Mouse (Mus musculus): ENCODE results near the gene Mtor. TPM values are rescaled to one million over a fixed set of nuclear protein-coding genes. Genes with fewer than 3 reads are reported as not detected.
A peak's percentile ranks its signal among the peaks of the same experiment; 100 is the strongest.

Mtor gene
- total RNA-seq, 2 experiments from 2014 or later: 80.2 to 80.7 TPM

DNA sequence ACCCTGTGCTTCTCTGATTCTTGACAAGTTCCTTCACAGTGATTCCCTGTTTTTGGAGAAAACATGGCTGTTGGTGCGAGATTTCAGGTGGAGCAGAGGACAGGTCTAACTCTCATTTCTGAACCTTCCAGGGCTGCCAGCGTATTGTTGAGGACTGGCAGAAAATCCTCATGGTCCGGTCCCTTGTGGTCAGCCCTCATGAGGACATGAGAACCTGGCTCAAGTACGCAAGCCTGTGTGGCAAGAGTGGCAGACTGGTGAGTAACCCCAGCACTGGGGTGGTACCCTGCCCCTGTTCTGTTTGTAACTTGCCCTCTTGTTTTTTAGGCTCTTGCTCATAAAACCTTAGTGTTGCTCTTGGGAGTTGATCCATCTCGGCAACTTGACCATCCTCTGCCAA lies 81.9 kb downstream of the Mtor start:
- no peak for DNase-seq (ENCODE audit: low spot score in 2 of 2)

- DNase-seq (ENCODE audit: low spot score in 2 of 2): no peak
Observed at GRCm38 (mm10) chr4:148530778-148531177, 82.4 kb downstream of the Mtor start.

DNA sequence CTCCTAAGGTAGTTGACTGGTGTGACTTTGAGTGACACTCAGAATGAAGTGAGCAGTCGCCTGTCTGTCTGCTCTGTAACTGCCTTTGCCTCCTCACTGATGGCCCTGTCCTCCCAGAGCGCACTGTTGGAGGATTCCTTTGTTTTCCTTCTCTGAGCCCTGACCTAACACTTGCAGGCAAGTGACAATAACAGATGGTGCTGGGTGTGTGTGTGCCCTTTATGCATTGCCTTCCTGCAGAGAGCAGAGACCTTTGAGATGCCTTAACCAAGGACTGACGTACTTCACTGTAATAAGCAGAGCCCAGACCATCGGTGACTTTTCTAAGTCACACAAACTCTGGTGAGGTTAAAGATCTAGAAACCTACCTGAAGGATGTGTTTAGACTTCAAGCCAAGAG lies 82.9 kb downstream of the Mtor start:
- no peak for DNase-seq (ENCODE audit: low spot score in 2 of 2)

DNA sequence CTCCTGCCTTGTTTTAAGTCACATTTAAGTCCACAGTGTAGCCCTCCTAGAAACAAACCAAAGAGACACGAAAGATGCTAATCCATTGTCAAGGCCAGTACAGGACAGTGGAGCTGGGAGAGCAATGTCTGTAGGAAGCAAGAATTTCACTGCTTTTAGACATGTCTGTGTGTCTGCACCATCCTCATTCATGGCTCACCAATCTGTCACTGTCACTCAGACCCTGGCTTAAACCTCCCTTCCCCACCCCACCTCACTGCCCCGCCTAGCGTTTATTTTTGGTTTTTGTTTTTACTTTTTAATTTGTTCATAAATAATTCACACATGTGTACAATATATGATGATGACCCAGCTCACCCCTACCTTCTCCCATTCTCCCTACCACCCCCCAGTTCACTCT lies 84.1 kb downstream of the Mtor start:
- DNase-seq (ENCODE audit: low spot score in 2 of 2): no peak

- DNase-seq (ENCODE audit: low spot score in 2 of 2): peak; percentile 44 to 52
Observed at GRCm38 (mm10) chr4:148533613-148534328, 85.4 kb downstream of the Mtor start.

GRCm38 (mm10) chr4:148535876-148536275 lies 87.5 kb downstream of the Mtor start:
- DNase-seq (ENCODE audit: low spot score in 2 of 2): no peak

DNA sequence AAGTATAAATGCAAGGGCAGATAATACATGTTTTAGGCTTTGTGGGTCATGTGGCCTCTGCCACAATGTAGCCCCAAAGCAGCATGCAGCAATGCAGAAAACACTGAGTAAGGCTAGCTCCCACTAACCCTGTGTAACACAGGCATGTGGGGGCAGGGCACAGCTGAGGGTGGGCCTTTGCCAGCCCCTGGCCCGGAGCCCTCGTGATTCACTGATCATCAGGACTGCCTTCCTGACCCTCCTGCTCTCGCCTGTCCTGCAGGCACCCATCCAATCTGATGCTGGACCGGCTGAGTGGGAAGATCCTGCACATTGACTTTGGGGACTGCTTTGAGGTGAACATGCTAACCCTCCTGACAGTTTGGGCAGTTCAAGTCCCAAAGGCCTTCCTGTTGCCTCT lies 100.7 kb downstream of the Mtor start:
- DNase-seq (ENCODE audit: low spot score in 2 of 2): no peak

DNA sequence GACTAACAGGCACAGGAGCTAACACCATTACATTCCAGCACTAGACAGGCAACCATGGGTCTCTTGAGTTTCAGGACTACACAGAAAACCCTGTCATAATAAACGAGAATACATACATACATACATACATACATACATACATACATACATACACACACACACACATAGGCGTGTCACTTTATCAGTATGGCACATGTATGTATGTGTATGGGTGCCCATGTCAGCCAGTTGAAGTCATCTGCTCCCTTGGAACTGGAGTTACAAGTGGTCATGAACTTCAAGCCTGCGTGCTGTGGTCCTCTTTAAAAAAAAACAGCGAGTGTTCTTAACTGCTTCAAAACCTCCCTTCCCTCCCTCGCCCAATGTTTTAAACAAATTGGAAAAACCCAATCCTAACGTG lies 109.4 kb downstream of the Mtor start:
- no peak for DNase-seq (ENCODE audit: low spot score in 2 of 2)

DNA sequence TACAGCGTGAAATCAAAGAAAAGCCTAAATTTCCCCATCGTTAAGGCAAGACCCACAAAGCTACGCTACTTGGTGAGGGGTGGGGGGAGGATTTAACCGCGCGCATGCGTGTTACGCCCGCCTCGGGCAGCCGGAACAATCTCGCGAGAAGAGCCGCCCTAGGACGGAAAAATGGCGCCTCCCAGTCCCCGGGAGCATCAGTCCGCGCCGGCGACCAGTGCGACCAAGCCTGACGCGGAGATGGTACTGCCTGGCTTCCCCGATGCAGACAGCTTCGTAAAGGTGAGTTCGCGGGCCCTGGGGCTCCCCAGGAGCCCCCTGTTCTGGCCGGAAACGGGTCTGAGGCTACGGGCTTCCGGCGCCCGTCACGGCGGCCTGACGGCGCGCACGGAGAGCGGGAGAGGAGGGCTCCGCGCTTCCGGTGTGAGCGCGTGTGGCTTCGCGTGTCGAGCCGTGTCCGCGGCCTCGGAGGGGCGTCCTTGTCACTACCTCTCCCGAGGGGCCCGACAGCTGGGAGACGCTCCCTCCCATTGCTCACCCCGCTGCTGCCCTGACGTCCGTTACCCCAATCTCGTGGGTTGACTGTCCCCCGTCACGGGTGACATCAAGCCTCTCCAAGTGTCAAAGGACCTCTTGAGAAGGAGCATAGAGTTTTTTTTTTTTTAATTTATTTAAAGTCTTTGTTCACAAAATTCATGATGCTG lies 110.0 kb downstream of the Mtor start, which contains the start of gene Exosc10:
Gene Exosc10, plus strand, starts transcription at position 133 of the 704 bp plus-strand sequence.
- DNase-seq (ENCODE audit: low spot score in 2 of 2): peak; percentile 87 to 89

GRCm38 (mm10) chr4:148562676-148563075 lies 114.3 kb downstream of the Mtor start:
- DNase-seq (ENCODE audit: low spot score in 2 of 2): no peak

DNA sequence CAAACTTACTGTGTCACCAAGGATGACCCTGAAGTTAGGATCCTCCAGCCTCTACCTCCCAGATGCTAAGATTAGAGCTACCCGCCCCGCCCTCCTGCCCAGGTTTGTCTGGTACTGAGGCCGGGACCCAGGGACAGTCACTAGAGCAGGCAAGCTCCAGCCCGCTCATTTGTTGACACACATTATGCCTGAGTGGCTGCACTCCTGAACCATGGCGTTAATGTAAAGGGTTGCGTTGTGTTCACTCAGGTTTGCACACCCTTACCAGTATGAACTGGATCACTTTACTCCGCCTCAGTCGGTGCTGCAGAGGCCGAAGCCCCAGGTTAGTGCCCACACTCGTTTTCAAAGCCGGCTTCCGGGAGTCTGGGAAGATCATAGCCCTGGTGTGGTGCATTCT lies 115.2 kb downstream of the Mtor start:
- DNase-seq (ENCODE audit: low spot score in 2 of 2): no peak

- no peak for DNase-seq (ENCODE audit: low spot score in 2 of 2)
Observed at GRCm38 (mm10) chr4:148570138-148570537, 121.7 kb downstream of the Mtor start.

DNA sequence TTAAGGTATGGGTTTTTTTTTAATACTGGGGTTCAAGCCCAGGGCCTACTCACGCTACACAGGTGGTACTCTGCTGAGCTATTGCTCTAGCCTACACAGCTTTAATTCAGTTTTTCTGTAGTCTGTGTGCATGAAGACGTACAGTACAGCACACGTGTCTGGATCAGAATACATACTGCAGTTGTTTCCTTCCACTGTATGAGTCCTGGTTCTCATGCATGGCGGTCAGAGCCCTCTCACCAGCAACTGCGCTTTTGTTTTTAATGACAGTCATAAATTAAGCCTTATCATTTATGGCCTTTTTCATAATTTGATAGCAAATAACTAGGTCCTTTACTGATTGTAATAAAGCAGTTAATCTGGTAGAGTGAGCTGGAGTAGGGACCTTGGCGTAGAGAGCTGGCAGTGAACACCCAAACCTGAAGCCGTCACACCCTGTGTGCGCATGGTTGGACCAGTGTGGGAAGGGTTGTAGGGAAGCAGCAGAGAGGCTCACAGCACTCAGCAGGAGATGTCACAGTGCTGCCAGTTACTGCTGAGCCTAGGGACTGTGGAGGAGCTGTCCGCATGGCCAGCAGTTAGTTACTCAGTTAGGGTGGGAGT lies 122.4 kb downstream of the Mtor start:
- no peak for DNase-seq (ENCODE audit: low spot score in 2 of 2)

DNA sequence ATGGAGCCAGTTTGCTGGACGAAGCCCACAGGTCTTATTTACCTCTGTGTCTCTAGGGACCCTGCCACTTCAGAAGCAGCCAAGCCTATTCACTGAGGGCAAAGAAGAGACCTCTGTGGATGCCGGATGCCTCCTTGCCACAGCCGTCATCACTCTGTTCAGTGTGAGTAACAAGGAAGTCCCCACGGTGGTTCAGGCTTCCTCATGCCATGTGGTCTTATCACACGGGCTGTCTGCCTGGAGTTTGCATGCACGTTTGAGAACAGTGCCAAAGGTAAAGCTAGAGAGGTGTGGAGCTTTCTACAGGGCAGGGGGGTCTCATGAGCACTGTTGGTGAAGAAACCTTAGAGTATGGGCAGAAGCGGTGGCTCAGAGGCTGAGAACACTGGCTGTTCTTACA lies 124.8 kb downstream of the Mtor start:
- no peak for DNase-seq (ENCODE audit: low spot score in 2 of 2)

DNA sequence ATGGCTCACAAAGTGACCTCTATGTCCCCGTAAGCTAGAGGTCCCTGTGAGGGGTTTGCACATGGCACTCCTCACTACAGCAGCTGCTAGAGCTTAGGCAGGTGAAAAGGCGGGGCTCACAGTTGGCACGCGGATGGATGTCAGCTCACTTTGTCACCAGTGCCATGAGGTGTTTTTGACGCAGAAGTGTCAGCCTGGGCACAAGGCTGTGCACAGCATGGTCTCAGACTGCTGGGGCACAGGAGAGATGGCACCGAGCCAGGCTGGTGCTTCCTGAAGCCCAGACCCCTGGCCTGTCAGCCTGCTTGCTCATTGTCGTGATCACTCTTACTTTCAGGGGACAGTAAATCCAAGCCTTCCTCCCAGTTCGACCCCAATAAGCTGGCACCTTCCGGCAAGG lies 132.4 kb downstream of the Mtor start:
- DNase-seq (ENCODE audit: low spot score in 2 of 2): no peak

- no peak for DNase-seq (ENCODE audit: low spot score in 2 of 2)
Observed at GRCm38 (mm10) chr4:148581422-148581821, 133.0 kb downstream of the Mtor start.

DNA sequence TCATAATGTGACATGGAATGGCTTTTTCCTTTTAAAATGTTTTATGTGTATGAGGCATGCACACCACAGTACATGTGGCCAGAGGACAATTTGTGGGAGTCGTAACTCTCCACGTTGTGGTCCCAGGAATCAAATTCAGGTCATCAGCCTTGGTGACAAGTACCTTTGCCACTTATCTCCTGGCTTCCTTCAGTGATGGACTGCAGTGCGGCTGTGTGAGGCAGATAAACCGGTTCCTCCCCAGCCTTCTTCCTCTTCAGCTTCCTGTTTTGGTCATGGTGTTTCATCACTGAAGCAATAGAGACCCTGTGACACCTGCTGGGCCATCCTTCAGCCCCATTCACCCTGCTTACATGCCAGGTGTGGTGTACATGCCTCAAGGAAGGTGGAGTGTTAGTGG lies 134.8 kb downstream of the Mtor start:
- DNase-seq (ENCODE audit: low spot score in 2 of 2): no peak

GRCm38 (mm10) chr4:148586648-148587047 lies 138.2 kb downstream of the Mtor start:
- no peak for DNase-seq (ENCODE audit: low spot score in 2 of 2)

- peak; percentile 32 to 53 for DNase-seq (ENCODE audit: low spot score in 2 of 2)
Observed at GRCm38 (mm10) chr4:148588793-148589192, 140.4 kb downstream of the Mtor start.

- DNase-seq (ENCODE audit: low spot score in 2 of 2): peak; percentile 39 to 66
Observed at GRCm38 (mm10) chr4:148589565-148589964, 141.2 kb downstream of the Mtor start.

GRCm38 (mm10) chr4:148590421-148591170 lies 142.2 kb downstream of the Mtor start:
- DNase-seq (ENCODE audit: low spot score in 2 of 2): peak in 1 of 2 experiments; percentile 41
